Mouse (Mus musculus): ENCODE measurements around the gene Aifm3.

DNA sequence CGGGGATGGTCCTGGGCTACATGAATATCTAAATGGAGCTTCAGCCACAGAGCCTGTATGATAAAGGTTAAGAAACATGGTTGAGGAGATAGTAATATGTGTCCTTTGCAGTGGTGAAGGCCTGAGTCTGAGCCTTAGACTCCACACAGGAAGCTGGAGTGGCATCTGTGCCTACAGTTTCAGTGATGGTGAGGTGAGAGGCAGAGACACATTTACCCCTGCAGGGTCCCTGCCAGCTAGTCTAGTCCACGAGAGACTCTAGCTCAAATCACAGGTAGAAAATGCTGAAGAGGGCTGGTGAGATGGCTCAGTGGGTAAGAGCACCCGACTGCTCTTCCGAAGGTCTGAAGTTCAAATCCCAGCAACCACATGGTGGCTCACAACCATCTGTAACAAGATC lies 14.1 kb upstream of the Aifm3 start:
- TF ChIP-seq CTCF (IDR thresholded peaks at IDR 0.05; ENCODE audit: control insufficient read depth, insufficient read depth, low read length) = no peak
- TF ChIP-seq POLR2A (IDR thresholded peaks at IDR 0.05; ENCODE audit: borderline replicate concordance, control insufficient read depth, low read depth, low read length) = no peak

All from bone marrow, adult 2 months (tissue).